Comparison of ENCODE assay signal across 7 mouse cellular contexts in the genomic region with DNA sequence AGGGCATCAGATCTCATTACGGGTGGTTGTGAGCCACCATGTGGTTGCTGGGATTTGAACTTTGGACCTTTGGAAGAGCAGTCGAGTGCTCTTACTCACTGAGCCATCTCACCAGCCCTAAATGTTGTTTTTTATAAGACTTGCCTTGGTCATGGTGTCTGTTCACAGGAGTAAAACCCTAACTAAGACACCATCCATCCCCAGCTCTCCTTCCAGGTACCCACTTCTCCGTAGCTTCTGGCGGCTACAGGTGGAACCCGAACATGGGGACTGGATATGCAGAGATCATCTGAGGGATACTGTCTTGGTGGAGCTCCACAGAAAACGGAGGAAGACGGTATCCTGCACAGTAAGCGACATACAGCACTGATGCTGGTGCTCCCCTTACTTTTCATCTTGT. TPM values are rescaled to one million over a fixed set of nuclear protein-coding genes. Genes with fewer than 3 reads are reported as not detected.
DNase-seq lines count a peak whose midpoint lies in the region; ATAC-seq and TF ChIP-seq lines count a peak whose summit lies in the region.
"Not testable (repeated sequence)": the region's sequence is repeated elsewhere in the genome, so short reads cannot be mapped to it uniquely, and the experiment has no call there.

A gene (plus strand): TSS at position 301 of the 400 bp plus-strand sequence.

- not testable (repeated sequence) for DNase-seq in brain, embryonic 14.5 days (ENCODE audit: low read depth); intestine, embryonic 14.5 days (ENCODE audit: low spot score); left cerebral cortex, postnatal 10 days (ENCODE audit: extremely low spot score in 1 of 2, low spot score in 2 of 2)

- intact Hi-C loops in left cerebral cortex, postnatal 10 days (cut with DNase I) = not testable (repeated sequence)

- H3K4me3 ChIP-seq in forebrain, embryonic 15.5 days; heart, embryonic 13.5 days; intestine, embryonic 14.5 days (ENCODE audit: low read depth, low read length); lung, embryonic 15.5 days; neural tube, embryonic 13.5 days: not testable (repeated sequence)

- ATAC-seq in forebrain, embryonic 15.5 days (replicated peaks); heart, embryonic 13.5 days (ENCODE audit: extremely low read depth, insufficient number of reproducible peaks, low FRiP score, low TSS enrichment); intestine, embryonic 14.5 days (replicated peaks; ENCODE audit: low FRiP score, low TSS enrichment, low read depth); lung, embryonic 15.5 days (ENCODE audit: borderline replicate concordance, extremely low read depth, low FRiP score, low TSS enrichment); neural tube, embryonic 13.5 days (ENCODE audit: low read depth): not testable (repeated sequence)

- not testable (repeated sequence) for H3K4me2 ChIP-seq in forebrain, embryonic 15.5 days (replicated peaks); heart, embryonic 13.5 days; intestine, embryonic 14.5 days (ENCODE audit: low read length); lung, embryonic 15.5 days; neural tube, embryonic 13.5 days

- not testable (repeated sequence) for H3K27ac ChIP-seq in forebrain, embryonic 15.5 days (replicated peaks); heart, embryonic 13.5 days (replicated peaks); intestine, embryonic 14.5 days (ENCODE audit: low read depth); lung, embryonic 15.5 days; neural tube, embryonic 13.5 days (replicated peaks)

- not testable (repeated sequence) for TF ChIP-seq POLR2A in brain, embryonic 14.5 days (IDR thresholded peaks at IDR 0.05; ENCODE audit: borderline replicate concordance, extremely low read depth, insufficient read depth, insufficient read length, poor library complexity, severe bottlenecking)

- H3K9ac ChIP-seq in forebrain, embryonic 15.5 days (replicated peaks); heart, embryonic 13.5 days; intestine, embryonic 14.5 days (ENCODE audit: low read length); lung, embryonic 15.5 days; neural tube, embryonic 13.5 days: not testable (repeated sequence)

- not testable (repeated sequence) for TF ChIP-seq CTCF in brain, embryonic 14.5 days (IDR thresholded peaks at IDR 0.05; ENCODE audit: borderline replicate concordance, extremely low read depth, insufficient read depth, insufficient read length)

- not testable (repeated sequence) for H3K27me3 ChIP-seq in forebrain, embryonic 15.5 days; heart, embryonic 13.5 days (replicated peaks); intestine, embryonic 14.5 days (replicated peaks; ENCODE audit: control insufficient read depth, insufficient read depth, low read length); lung, embryonic 15.5 days; neural tube, embryonic 13.5 days

- H3K4me1 ChIP-seq in forebrain, embryonic 15.5 days; heart, embryonic 13.5 days; intestine, embryonic 14.5 days (replicated peaks; ENCODE audit: control insufficient read depth, insufficient read depth, low read length); lung, embryonic 15.5 days; neural tube, embryonic 13.5 days (replicated peaks): not testable (repeated sequence)

- H3K36me3 ChIP-seq in forebrain, embryonic 15.5 days = peaks cover 36% of the 10 kb centered on the region
- H3K36me3 ChIP-seq in heart, embryonic 13.5 days = peaks cover 80% of the 10 kb centered on the region
- peaks cover 59% of the 10 kb centered on the region for H3K36me3 ChIP-seq in intestine, embryonic 14.5 days (ENCODE audit: control insufficient read depth, insufficient read depth, low read length)
- H3K36me3 ChIP-seq in lung, embryonic 15.5 days = peaks cover 50% of the 10 kb centered on the region
- peaks cover 57% of the 10 kb centered on the region for H3K36me3 ChIP-seq in neural tube, embryonic 13.5 days

- WGBS in forebrain, embryonic 15.5 days = 93% methylated on average over 8 of the region's 8 CpGs
- 94% methylated on average over 8 of the region's 8 CpGs for WGBS in heart, embryonic 13.5 days
- 96% methylated on average over 8 of the region's 8 CpGs for WGBS in intestine, embryonic 14.5 days
- 94% methylated on average over 8 of the region's 8 CpGs for WGBS in lung, embryonic 15.5 days
- 97% methylated on average over 8 of the region's 8 CpGs for WGBS in neural tube, embryonic 13.5 days

- not testable (repeated sequence) for H3K9me3 ChIP-seq in forebrain, embryonic 15.5 days; heart, embryonic 13.5 days; intestine, embryonic 14.5 days (ENCODE audit: control insufficient read depth, low read length); lung, embryonic 15.5 days; neural tube, embryonic 13.5 days

RNA-seq across cellular contexts. Expression of the gene that starts here (rescaled TPM):
- polyA plus RNA-seq in brain, embryonic 14.5 days (2012; rRNA removed) = 73.5 and 104 TPM in 2 replicates
- 48.5 and 50.9 TPM in 2 replicates for polyA plus RNA-seq in forebrain, embryonic 15.5 days (2015; fragmentation: Nextera tagmentation; extraction: Ambion mirVana)
- polyA plus RNA-seq in heart, embryonic 13.5 days (2015; fragmentation: Nextera tagmentation; extraction: Ambion mirVana) = 27.3 and 27.7 TPM in 2 replicates
- 43.4 and 45.6 TPM in 2 replicates for polyA plus RNA-seq in intestine, embryonic 14.5 days (2014; fragmentation: Nextera tagmentation; extraction: Ambion mirVana)
- 10 to 100 TPM; 31.9 to 33.1 TPM for total RNA-seq in left cerebral cortex, postnatal 10 days (2021)
- polyA plus RNA-seq in lung, embryonic 15.5 days (2015; fragmentation: Nextera tagmentation; extraction: Ambion mirVana) = 37.1 and 40.4 TPM in 2 replicates
- polyA plus RNA-seq in neural tube, embryonic 13.5 days (2015; fragmentation: Nextera tagmentation; extraction: Ambion mirVana) = 42.4 and 44.5 TPM in 2 replicates
